Mouse (Mus musculus): ENCODE measurements at regions not wholly inside any gene's neighbourhood (a gene's known extent, or its start where the extent isn't known, plus 50 kb on each side); places are given as distances from the start of the nearest gene placed in this dataset.
"Not testable (repeated sequence)": the region's sequence is repeated elsewhere in the genome, so short reads cannot be mapped to it uniquely, and the experiment has no call there.

GRCm38 (mm10) chr12:29290591-29291351 is 237.4 kb upstream of the Myt1l start:
- peak; percentile 61 to 63 for DNase-seq

GRCm38 (mm10) chr12:29297984-29298383 is 230.2 kb upstream of the Myt1l start:
- DNase-seq: no peak

GRCm38 (mm10) chr12:29315636-29316035 is 212.5 kb upstream of the Myt1l start:
- DNase-seq: no peak

- no peak for DNase-seq
Observed at GRCm38 (mm10) chr12:29321468-29321867, 206.7 kb upstream of the Myt1l start.

DNA sequence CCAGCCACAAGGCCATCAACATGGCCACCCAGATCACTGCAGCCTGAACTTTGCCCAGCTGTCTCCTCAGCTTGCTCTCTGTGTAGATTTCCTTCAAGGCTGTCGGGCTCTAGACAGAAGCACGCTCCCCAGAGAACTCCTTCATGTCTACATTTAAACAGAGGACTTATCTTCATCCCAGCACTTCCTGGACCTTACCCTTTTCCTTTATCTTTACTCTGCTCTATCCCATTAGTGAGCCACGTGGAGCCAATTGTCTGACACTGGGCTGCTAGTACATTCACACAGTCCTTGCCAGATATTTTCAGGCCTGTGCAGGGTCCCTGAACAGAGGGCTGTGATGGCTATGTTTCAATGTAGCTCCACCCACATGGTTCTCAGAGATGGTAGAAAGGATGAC is 204.7 kb upstream of the Myt1l start:
- no peak for DNase-seq

DNA sequence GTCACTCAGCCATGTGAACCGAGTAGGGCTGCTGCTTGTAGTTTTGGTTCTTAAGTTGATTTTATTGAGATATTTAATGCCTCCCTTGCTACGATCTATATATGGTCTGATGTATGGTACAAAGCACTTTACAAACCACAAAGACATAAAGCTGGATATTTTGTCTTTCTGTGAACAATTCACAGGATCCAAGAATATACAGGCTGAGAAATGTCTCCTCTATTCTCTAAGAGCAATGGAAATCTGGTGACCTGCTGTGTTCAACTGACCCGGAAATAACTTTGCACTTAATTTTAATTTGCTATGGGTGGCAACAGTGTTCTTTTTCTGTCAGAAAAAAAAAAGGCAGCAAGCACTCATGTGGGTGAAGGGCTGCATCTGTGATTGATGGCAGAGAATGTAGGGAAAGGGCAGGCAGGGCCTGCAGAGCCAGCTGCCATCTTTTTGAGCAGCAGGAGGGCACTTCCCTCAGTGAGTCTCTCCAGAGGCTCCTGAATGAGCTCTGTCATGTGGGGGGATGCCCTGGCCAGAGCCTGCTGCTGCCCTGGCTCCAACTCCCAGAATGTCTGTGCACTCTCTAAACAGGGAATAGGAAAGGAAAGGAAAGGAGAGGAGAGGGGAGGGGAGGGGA is 192.2 kb upstream of the Myt1l start:
- no peak for DNase-seq

DNA sequence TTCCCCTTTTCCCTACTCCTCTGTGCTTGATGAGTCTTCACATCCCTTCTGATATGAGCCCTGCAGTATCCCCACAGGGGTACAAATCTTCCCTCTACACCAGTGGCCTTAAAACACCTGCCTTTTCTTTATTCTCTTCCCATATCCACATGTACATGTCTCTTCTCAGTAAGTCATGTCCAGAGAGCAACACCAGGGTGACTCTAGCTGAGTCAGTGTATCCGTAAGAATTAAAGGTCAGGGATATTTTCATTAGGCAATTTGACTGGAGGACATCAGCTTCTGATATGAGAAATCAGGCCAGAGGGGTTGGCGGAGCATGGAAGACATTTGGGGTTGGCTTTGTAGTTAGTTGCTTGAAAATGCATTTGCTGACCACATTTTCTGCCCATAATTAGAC is 190.8 kb upstream of the Myt1l start:
- DNase-seq: no peak

DNA sequence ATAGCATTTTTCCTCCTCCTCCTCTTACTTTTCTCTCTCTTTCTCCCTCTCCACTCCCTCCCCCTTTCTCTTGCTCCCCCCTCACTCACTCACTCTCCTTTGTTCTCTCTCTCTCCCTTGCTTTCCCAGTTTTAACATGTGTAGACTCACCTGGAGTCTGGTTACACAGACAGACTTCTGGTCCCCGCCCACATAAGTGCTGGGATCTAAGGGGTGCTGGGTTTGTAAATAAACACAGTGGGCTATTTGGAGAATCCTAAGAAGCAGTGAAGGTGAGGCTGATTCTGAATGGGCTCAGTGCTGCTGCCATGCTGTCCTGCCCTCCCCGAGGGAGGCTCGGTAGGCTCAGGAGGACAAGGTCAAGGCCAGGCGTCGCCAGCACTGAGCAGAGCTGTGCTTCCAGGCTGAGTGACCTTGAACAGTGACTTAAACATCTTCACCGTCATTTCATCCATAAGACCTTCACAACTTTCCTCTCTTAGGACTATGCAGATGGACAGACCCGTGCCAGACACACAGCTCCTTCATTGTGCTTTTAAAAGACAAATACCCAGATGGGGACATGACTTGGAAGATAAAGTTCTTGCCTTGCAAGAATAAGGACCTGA is 186.7 kb upstream of the Myt1l start:
- no peak for DNase-seq

GRCm38 (mm10) chr12:29343147-29343852 is 184.9 kb upstream of the Myt1l start:
- DNase-seq: no peak

DNA sequence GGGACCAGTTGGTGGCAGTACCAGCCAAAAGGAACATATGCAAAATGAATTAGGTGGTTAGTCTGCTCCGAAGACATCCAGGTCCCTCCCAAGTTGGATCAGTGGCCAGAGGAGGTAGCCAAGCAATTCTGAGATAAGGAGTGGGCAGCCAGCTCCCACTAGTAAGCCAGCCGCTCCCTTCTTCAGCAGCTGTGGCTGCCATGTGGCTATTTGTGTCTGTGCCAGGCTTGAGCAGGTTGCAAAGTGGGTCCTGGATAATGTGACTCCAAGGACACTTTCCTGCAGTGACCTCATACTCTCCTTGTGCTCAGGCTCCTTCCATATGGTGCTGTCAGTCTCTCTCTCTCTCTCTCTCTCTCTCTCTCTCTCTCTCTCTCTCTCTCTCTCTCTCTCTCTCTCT is 179.5 kb upstream of the Myt1l start:
- no peak for DNase-seq

- DNase-seq: no peak
Observed at GRCm38 (mm10) chr12:29349146-29349850, 178.9 kb upstream of the Myt1l start.

GRCm38 (mm10) chr12:29353777-29354496 is 174.2 kb upstream of the Myt1l start:
- DNase-seq: no peak

DNA sequence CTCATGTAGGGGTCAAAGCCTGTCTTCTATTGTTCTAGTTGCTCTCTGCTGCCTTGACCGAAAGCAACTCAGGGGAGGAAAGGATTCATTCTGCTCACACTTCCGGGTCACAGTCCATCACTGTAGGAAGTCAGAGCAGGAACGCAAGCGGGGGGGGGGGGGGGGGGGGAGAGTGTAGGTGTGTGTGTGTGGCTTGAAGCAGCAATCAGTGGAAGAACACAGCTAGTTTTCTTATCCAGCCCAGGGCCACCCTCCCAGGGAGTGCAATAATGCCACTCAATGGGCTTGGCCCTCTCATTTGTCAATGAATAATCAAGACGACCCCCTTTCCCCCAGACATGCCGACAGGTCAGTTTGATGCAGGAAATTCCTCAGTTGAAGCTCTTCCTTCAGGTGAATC is 173.4 kb upstream of the Myt1l start:
- DNase-seq: no peak

DNA sequence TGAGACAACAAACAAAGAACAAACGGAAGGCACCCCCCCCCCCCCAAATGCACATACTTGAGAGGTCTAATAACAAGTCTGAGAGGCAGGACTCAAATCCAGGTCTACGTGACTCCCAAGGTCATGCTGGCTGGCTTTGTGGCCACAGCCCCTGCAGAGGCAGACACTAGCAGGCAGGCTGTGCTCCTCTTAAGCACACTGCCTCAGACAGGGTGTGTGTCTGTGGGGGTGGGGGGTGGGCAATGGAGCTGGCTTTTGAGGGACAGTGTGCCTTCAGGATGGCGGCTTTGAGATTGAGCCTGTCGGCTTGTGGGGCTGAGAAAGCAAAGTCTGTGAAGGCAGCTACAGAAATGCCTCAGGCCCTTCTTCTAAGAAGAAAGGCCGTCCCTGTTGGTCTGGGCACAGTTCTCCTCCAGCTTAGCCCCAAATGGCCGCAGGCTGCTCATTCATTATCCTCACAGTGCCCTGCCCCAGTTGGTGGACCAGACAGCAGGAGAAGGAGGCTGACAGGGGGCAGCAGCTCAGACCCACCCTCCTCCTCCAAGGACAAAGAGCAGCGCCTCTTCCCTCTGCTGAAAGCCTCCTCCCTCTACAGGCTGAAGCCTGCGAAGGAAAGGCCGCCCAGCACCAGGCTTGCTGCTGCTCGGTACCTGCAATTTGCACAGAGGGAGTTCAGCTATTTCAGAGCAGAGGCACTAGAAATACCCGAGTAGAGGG is 171.3 kb upstream of the Myt1l start:
- DNase-seq: no peak

GRCm38 (mm10) chr12:29361236-29361635 is 166.9 kb upstream of the Myt1l start:
- DNase-seq: no peak

- not testable (repeated sequence) for DNase-seq
Observed at GRCm38 (mm10) chr12:29367741-29368106, 160.5 kb upstream of the Myt1l start.

- no peak for DNase-seq
Observed at GRCm38 (mm10) chr12:29368107-29368819, 159.9 kb upstream of the Myt1l start.

DNA sequence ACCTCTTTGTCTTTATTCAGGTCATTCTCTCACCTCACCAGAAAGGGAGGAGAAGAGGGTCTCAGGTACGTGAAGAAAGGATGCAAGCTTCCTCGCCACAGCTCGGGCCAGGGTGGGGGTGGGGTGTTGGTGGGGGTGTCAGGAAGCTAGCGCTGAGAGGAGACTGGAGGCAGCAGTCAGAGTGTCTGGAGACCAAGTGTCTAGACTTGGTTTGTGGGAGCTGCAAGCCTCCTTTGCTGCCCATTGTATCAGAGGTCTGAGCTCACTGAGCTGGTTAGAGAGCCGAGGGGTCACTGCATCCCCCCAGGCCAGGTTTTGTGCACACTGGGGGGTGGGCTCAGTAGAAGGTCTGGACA is 159.4 kb upstream of the Myt1l start:
- DNase-seq: no peak

GRCm38 (mm10) chr12:29391756-29392155 is 136.4 kb upstream of the Myt1l start:
- DNase-seq: no peak

- no peak for DNase-seq
Observed at GRCm38 (mm10) chr12:29394271-29394670, 133.9 kb upstream of the Myt1l start.

GRCm38 (mm10) chr12:29394881-29395280 is 133.3 kb upstream of the Myt1l start:
- no peak for DNase-seq

Measured in spleen, adult 18-20 months (tissue).